ENCODE assay signal across 9 mouse cellular contexts in the genomic region with DNA sequence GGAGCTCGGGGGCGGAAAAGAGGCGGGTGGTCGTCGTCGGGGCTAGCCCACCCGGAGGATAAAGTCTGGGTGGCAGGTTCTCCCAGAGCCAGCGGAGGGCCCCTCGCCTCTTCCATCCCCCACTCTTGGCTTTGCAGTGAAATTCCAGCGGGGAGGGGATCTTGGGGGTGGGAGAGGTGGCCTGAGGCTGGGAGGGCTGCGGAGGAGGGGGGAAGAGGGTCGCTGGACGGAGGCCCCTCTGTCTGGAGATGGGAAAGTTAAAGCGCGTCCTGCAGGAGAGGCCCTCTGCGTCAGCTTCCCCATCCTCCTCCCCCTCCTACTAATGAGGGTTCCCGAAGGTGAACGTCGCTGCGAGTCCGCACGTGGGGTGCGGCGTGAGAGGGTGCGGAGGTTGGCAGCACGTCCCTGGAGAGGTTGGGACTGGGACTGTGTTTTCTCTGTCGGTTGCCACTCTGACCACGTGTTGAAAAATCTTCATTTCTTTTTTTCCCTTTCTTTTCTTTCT. TPM values are rescaled to one million over a fixed set of nuclear protein-coding genes. Genes with fewer than 3 reads are reported as not detected.
DNase-seq lines count a peak whose midpoint lies in the region; ATAC-seq lines count a peak whose summit lies in the region.
"Had no signal": no experiment of that assay in that cellular context is flagged by ENCODE, and none has a peak within 500 bp of the region (broad histone marks: within the 10 kb centered on the region; RNA-seq: fewer than 3 reads in every experiment).

No protein-coding gene starts in this region.

- peak overlapping the region; percentile 94 for H3K4me3 ChIP-seq in megakaryocyte, embryonic 14.5 days (replicated peaks)
- peak overlapping the region; percentile 90 for H3K4me3 ChIP-seq in embryonic facial prominence, embryonic 10.5 days
- H3K4me3 ChIP-seq in limb, embryonic 12.5 days (replicated peaks): peak overlapping the region; percentile 88
- peak overlapping the region; percentile 46 for H3K4me3 ChIP-seq in midbrain, embryonic 16.5 days (ENCODE audit: low read depth, low read length)

- peaks cover 70% of the 10 kb centered on the region for H3K4me1 ChIP-seq in megakaryocyte, embryonic 14.5 days
- peaks cover 61% of the 10 kb centered on the region for H3K4me1 ChIP-seq in embryonic facial prominence, embryonic 10.5 days
- peaks cover 41% of the 10 kb centered on the region for H3K4me1 ChIP-seq in limb, embryonic 12.5 days (replicated peaks)
- peaks cover 62% of the 10 kb centered on the region for H3K4me1 ChIP-seq in midbrain, embryonic 16.5 days (ENCODE audit: control insufficient read depth, insufficient read depth, low read length)

- intact Hi-C loops in heart, postnatal 14 days (cut with DNase I): no loop called here
- intact Hi-C loops in left cerebral cortex, postnatal 25 days (cut with DNase I): no loop called here

- DNase-seq in embryonic facial prominence, embryonic 10.5 days (ENCODE audit: low spot score): peak; percentile 88
- peak; percentile 36 to 51 for DNase-seq in heart, postnatal 14 days
- no peak for DNase-seq in left cerebral cortex, postnatal 25 days (ENCODE audit: low spot score in 2 of 2)
- no peak for DNase-seq in right cerebral cortex, adult 2 months (ENCODE audit: low spot score in 2 of 2)

- peak overlapping the region; percentile 65 for H3K9ac ChIP-seq in limb, embryonic 12.5 days (replicated peaks)
- no peak overlapping the region for H3K9ac ChIP-seq in midbrain, embryonic 16.5 days (ENCODE audit: low read depth, low read length)

- H3K27me3 ChIP-seq in megakaryocyte, embryonic 14.5 days (replicated peaks): peaks cover 13% of the 10 kb centered on the region
- H3K27me3 ChIP-seq in embryonic facial prominence, embryonic 10.5 days (replicated peaks; ENCODE audit: low read depth, poor library complexity, severe bottlenecking): peaks cover 30% of the 10 kb centered on the region
- no peaks in the 10 kb centered on the region for H3K27me3 ChIP-seq in limb, embryonic 12.5 days
- H3K27me3 ChIP-seq in midbrain, embryonic 16.5 days (ENCODE audit: control insufficient read depth, insufficient read depth, low read depth, low read length): peaks cover 26% of the 10 kb centered on the region

- H3K4me2 ChIP-seq in limb, embryonic 12.5 days: peak overlapping the region; percentile 86
- H3K4me2 ChIP-seq in midbrain, embryonic 16.5 days (ENCODE audit: low read length): peak overlapping the region; percentile 72

- peaks cover 3% of the 10 kb centered on the region for H3K36me3 ChIP-seq in megakaryocyte, embryonic 14.5 days (replicated peaks; ENCODE audit: low read length)
- peaks cover 2% of the 10 kb centered on the region; the same call in 1 of the 2 replicates for H3K36me3 ChIP-seq in embryonic facial prominence, embryonic 10.5 days (replicated peaks)
- peaks cover under 1% of the 10 kb centered on the region; the same call in 1 of the 2 replicates for H3K36me3 ChIP-seq in limb, embryonic 12.5 days
- H3K36me3 ChIP-seq in midbrain, embryonic 16.5 days (ENCODE audit: control insufficient read depth, insufficient read depth, low read length): no peaks in the 10 kb centered on the region

- peak overlapping the region; percentile 96 for H3K27ac ChIP-seq in embryonic facial prominence, embryonic 10.5 days (replicated peaks)
- H3K27ac ChIP-seq in limb, embryonic 12.5 days: peak overlapping the region; percentile 98
- no peak overlapping the region for H3K27ac ChIP-seq in midbrain, embryonic 16.5 days (ENCODE audit: low read length)

- no peaks in the 10 kb centered on the region for H3K9me3 ChIP-seq in megakaryocyte, embryonic 14.5 days
- H3K9me3 ChIP-seq in embryonic facial prominence, embryonic 10.5 days: no peaks in the 10 kb centered on the region
- no peaks in the 10 kb centered on the region for H3K9me3 ChIP-seq in limb, embryonic 12.5 days
- no peaks in the 10 kb centered on the region for H3K9me3 ChIP-seq in midbrain, embryonic 16.5 days (replicated peaks; ENCODE audit: control insufficient read depth, low read length, poor library complexity, severe bottlenecking)

- no peak for ATAC-seq in megakaryocyte, adult 5-6 weeks (ENCODE audit: poor library complexity, severe bottlenecking)
- no peak for ATAC-seq in limb, embryonic 12.5 days (ENCODE audit: insufficient number of reproducible peaks, insufficient read depth, low FRiP score, low TSS enrichment, low read depth)
- no peak for ATAC-seq in midbrain, embryonic 16.5 days
- ATAC-seq: Patski had no signal

- WGBS in embryonic facial prominence, embryonic 10.5 days: 0% methylated on average over 28 of the region's 28 CpGs
- 2% methylated on average over 28 of the region's 28 CpGs for WGBS in limb, embryonic 12.5 days
- WGBS in midbrain, embryonic 16.5 days: 1% methylated on average over 28 of the region's 28 CpGs

RNA-seq across cellular contexts. Expression of a gene that starts 1.4 kb away (rescaled TPM):
- 143 and 319 TPM in 2 replicates for polyA plus RNA-seq in megakaryocyte, embryonic 14.5 days (2012; ENCODE audit: insufficient read depth, low replicate concordance)
- total RNA-seq in megakaryocyte, adult 5-6 weeks (2015): 7.9 and 19.1 TPM in 2 replicates
- total RNA-seq in megakaryocyte, adult 5-6 weeks (2017): 3.6 and 5.4 TPM in 2 replicates
- 1,002 and 1,039 TPM in 2 replicates for polyA plus RNA-seq in embryonic facial prominence, embryonic 10.5 days (2016; fragmentation: Nextera tagmentation; extraction: Ambion mirVana)
- total RNA-seq in heart, postnatal 14 days (2021): 100 to 1,000 TPM; 167 to 186 TPM
- 1,264 and 1,267 TPM in 2 replicates for polyA plus RNA-seq in limb, embryonic 12.5 days (2016; fragmentation: Nextera tagmentation; extraction: Ambion mirVana)
- polyA plus RNA-seq in midbrain, embryonic 16.5 days (2015; fragmentation: Nextera tagmentation; extraction: Ambion mirVana): 245 and 326 TPM in 2 replicates
- total RNA-seq in left cerebral cortex, postnatal 25 days (2021): 10 to 100 TPM; 97.7 to 97.9 TPM

RNA-seq across cellular contexts. Expression of a gene that starts 44.0 kb away (rescaled TPM):
- 0.50 TPM in 1 of 2 replicates, not detected in the other for polyA plus RNA-seq in megakaryocyte, embryonic 14.5 days (2012; ENCODE audit: insufficient read depth, low replicate concordance)
- 4.0 and 4.7 TPM in 2 replicates for total RNA-seq in megakaryocyte, adult 5-6 weeks (2015)
- total RNA-seq in megakaryocyte, adult 5-6 weeks (2017): 4.7 and 5.0 TPM in 2 replicates
- polyA plus RNA-seq in embryonic facial prominence, embryonic 10.5 days (2016; fragmentation: Nextera tagmentation; extraction: Ambion mirVana): 5.7 and 7.2 TPM in 2 replicates
- total RNA-seq in heart, postnatal 14 days (2021): 10 to 100 TPM; 38.0 to 44.5 TPM
- 3.7 and 5.0 TPM in 2 replicates for polyA plus RNA-seq in limb, embryonic 12.5 days (2016; fragmentation: Nextera tagmentation; extraction: Ambion mirVana)
- polyA plus RNA-seq in midbrain, embryonic 16.5 days (2015; fragmentation: Nextera tagmentation; extraction: Ambion mirVana): 5.9 and 7.4 TPM in 2 replicates
- 10 to 100 TPM; 23.6 to 25.9 TPM for total RNA-seq in left cerebral cortex, postnatal 25 days (2021)

Comparison
In these comparisons a context has a peak if more than half of its experiments do, and no peak if none do; other contexts are left out.
1. DNase-seq: peak in embryonic facial prominence, embryonic 10.5 days (single experiment) and heart, postnatal 14 days (2 of 2); none in left cerebral cortex, postnatal 25 days (0 of 2) and right cerebral cortex, adult 2 months (0 of 2).
2. Peak in every context shown above with its lines, with median percentiles within 50 percentile points of each other: H3K4me3 ChIP-seq.